Mouse (Mus musculus): ENCODE measurements at regions not wholly inside any gene's neighbourhood (a gene's known extent, or its start where the extent isn't known, plus 50 kb on each side); places are given as distances from the start of the nearest gene placed in this dataset.

- in situ Hi-C loops (cut with MboI; ENCODE audit: low pct_ligation_motif_present, low pct_unique_long_range_greater_than_20kb, low sequenced_read_pairs) (no loop called here), dilution Hi-C loops (cut with MboI; ENCODE audit: extremely low pct_ligation_motif_present, extremely low pct_unique_long_range_greater_than_20kb, low sequenced_read_pairs) (no loop called here)
- H3K27ac ChIP-seq (ENCODE audit: insufficient read depth, low read depth), result no peak overlapping the region
- no peak overlapping the region for H3K9ac ChIP-seq (ENCODE audit: insufficient read depth, low read depth)
- H3K36me3 ChIP-seq (replicated peaks in 1 of 2; ENCODE audit: control insufficient read depth in 1 of 2, insufficient read depth in 1 of 2, low read length in 1 of 2), result no peaks in the 10 kb centered on the region
- no peaks in the 10 kb centered on the region for H3K4me1 ChIP-seq (ENCODE audit: control insufficient read depth in 1 of 2, insufficient read depth in 2 of 2)
- no peaks in the 10 kb centered on the region for H3K79me2 ChIP-seq (replicated peaks; ENCODE audit: control insufficient read depth, extremely low read depth, insufficient read depth, poor library complexity, severe bottlenecking)
- no peak overlapping the region for H3K4me3 ChIP-seq (replicated peaks in 1 of 3; ENCODE audit: low read depth in 2 of 3, low read length in 2 of 3, poor library complexity in 1 of 3)
- TF ChIP-seq PAX5 (IDR thresholded peaks at IDR 0.05; ENCODE audit: low read length) (no peak), TBP (conservative IDR thresholded peaks at IDR 0.05; ENCODE audit: low read depth, low read length) (no peak), IRF4 (IDR thresholded peaks at IDR 0.05; ENCODE audit: low read depth, low read length) (no peak), MAFK (IDR thresholded peaks at IDR 0.05; ENCODE audit: insufficient replicate concordance, low read length) (no peak), BHLHE40 (IDR thresholded peaks at IDR 0.05; ENCODE audit: low read depth, low read length) (no peak), TCF12 (IDR thresholded peaks at IDR 0.05; ENCODE audit: low read depth, low read length) (no peak), USF2 (conservative IDR thresholded peaks at IDR 0.05; ENCODE audit: low read depth, low read length) (no peak), UBTF (IDR thresholded peaks at IDR 0.05; ENCODE audit: low read depth, low read length) (no peak), CTCF (conservative IDR thresholded peaks at IDR 0.05 in 1 of 2, IDR thresholded peaks at IDR 0.05 in 1 of 2; ENCODE audit: low read depth in 2 of 2, low read length in 2 of 2) (no peak)
- peaks cover 23% of the 10 kb centered on the region for H3K9me3 ChIP-seq (replicated peaks; ENCODE audit: low read length)
- DNase-seq (ENCODE audit: extremely low read depth), result no peak
- H3K27me3 ChIP-seq (replicated peaks), result no peaks in the 10 kb centered on the region
- no peak overlapping the region for H3K4me2 ChIP-seq (ENCODE audit: insufficient read depth, low read depth, poor library complexity, severe bottlenecking)
Measured at GRCm38 (mm10) chr2:64535351-64535851, 437.6 kb upstream of the Fign start.

- dilution Hi-C loops (cut with MboI; ENCODE audit: extremely low pct_ligation_motif_present, extremely low pct_unique_long_range_greater_than_20kb, low sequenced_read_pairs) (no loop called here), in situ Hi-C loops (cut with MboI; ENCODE audit: low pct_ligation_motif_present, low pct_unique_long_range_greater_than_20kb, low sequenced_read_pairs) (no loop called here)
- H3K4me1 ChIP-seq (ENCODE audit: control insufficient read depth in 1 of 2, insufficient read depth in 2 of 2), result no peaks in the 10 kb centered on the region
- no peak overlapping the region for H3K9ac ChIP-seq (ENCODE audit: insufficient read depth, low read depth)
- peaks cover 17% of the 10 kb centered on the region for H3K9me3 ChIP-seq (replicated peaks; ENCODE audit: low read length)
- no peak for DNase-seq (ENCODE audit: extremely low read depth)
- no peaks in the 10 kb centered on the region for H3K79me2 ChIP-seq (replicated peaks; ENCODE audit: control insufficient read depth, extremely low read depth, insufficient read depth, poor library complexity, severe bottlenecking)
- H3K27me3 ChIP-seq (replicated peaks), result no peaks in the 10 kb centered on the region
- H3K4me2 ChIP-seq (ENCODE audit: insufficient read depth, low read depth, poor library complexity, severe bottlenecking), result no peak overlapping the region
- no peaks in the 10 kb centered on the region for H3K36me3 ChIP-seq (replicated peaks in 1 of 2; ENCODE audit: control insufficient read depth in 1 of 2, insufficient read depth in 1 of 2, low read length in 1 of 2)
- H3K4me3 ChIP-seq (replicated peaks in 1 of 3; ENCODE audit: low read depth in 2 of 3, low read length in 2 of 3, poor library complexity in 1 of 3), result no peak overlapping the region
- H3K27ac ChIP-seq (ENCODE audit: insufficient read depth, low read depth), result no peak overlapping the region
- no peak for TF ChIP-seq RAD21 (IDR thresholded peaks at IDR 0.05; ENCODE audit: low read depth, low read length)
- no peak for TF ChIP-seq NELFE (IDR thresholded peaks at IDR 0.05; ENCODE audit: low read depth, low read length)
- no peak for TF ChIP-seq TCF12 (IDR thresholded peaks at IDR 0.05; ENCODE audit: low read depth, low read length)
- no peak for TF ChIP-seq RCOR1 (conservative IDR thresholded peaks at IDR 0.05; ENCODE audit: low read depth, low read length)
- TF ChIP-seq MAZ (IDR thresholded peaks at IDR 0.05; ENCODE audit: low read depth, low read length), result no peak
- no peak for TF ChIP-seq USF2 (conservative IDR thresholded peaks at IDR 0.05; ENCODE audit: low read depth, low read length)
Measured at GRCm38 (mm10) chr2:64534869-64535268, 437.0 kb upstream of the Fign start.

GRCm38 (mm10) chr2:64534344-64534743, 436.5 kb upstream of the Fign start:
- H3K36me3 ChIP-seq (replicated peaks in 1 of 2; ENCODE audit: control insufficient read depth in 1 of 2, insufficient read depth in 1 of 2, low read length in 1 of 2), result no peaks in the 10 kb centered on the region
- dilution Hi-C loops (cut with MboI; ENCODE audit: extremely low pct_ligation_motif_present, extremely low pct_unique_long_range_greater_than_20kb, low sequenced_read_pairs), result no loop called here
- no peak for DNase-seq (ENCODE audit: extremely low read depth)
- H3K9ac ChIP-seq (ENCODE audit: insufficient read depth, low read depth), result no peak overlapping the region
- no peak overlapping the region for H3K4me2 ChIP-seq (ENCODE audit: insufficient read depth, low read depth, poor library complexity, severe bottlenecking)
- TF ChIP-seq SMC3 (IDR thresholded peaks at IDR 0.05; ENCODE audit: low read depth, low read length) (no peak), NELFE (IDR thresholded peaks at IDR 0.05; ENCODE audit: low read depth, low read length) (no peak), KAT2A (IDR thresholded peaks at IDR 0.05; ENCODE audit: insufficient replicate concordance, low read length) (no peak), HCFC1 (IDR thresholded peaks at IDR 0.05; ENCODE audit: low read depth, low read length) (no peak), POLR2AphosphoS2 (IDR thresholded peaks at IDR 0.05; ENCODE audit: low read depth, low read length) (no peak), USF1 (IDR thresholded peaks at IDR 0.05; ENCODE audit: low read depth, low read length) (no peak), USF2 (conservative IDR thresholded peaks at IDR 0.05; ENCODE audit: low read depth, low read length) (no peak), ETS1 (conservative IDR thresholded peaks at IDR 0.05; ENCODE audit: low read depth, low read length) (no peak)
- H3K4me1 ChIP-seq (ENCODE audit: control insufficient read depth in 1 of 2, insufficient read depth in 2 of 2), result no peaks in the 10 kb centered on the region
- no peaks in the 10 kb centered on the region for H3K79me2 ChIP-seq (replicated peaks; ENCODE audit: control insufficient read depth, extremely low read depth, insufficient read depth, poor library complexity, severe bottlenecking)
- H3K27ac ChIP-seq (ENCODE audit: insufficient read depth, low read depth), result no peak overlapping the region
- no peaks in the 10 kb centered on the region for H3K27me3 ChIP-seq (replicated peaks)
- in situ Hi-C loops (cut with MboI; ENCODE audit: low pct_ligation_motif_present, low pct_unique_long_range_greater_than_20kb, low sequenced_read_pairs), result no loop called here
- no peak overlapping the region for H3K4me3 ChIP-seq (replicated peaks in 1 of 3; ENCODE audit: low read depth in 2 of 3, low read length in 2 of 3, poor library complexity in 1 of 3)
- peaks cover 14% of the 10 kb centered on the region for H3K9me3 ChIP-seq (replicated peaks; ENCODE audit: low read length)

Measured in CH12.LX (cell line).